Mouse (Mus musculus) C2C12 (cell line): ENCODE measurements around the gene Ranbp3l. TPM values are rescaled to one million over a fixed set of nuclear protein-coding genes. Genes with fewer than 3 reads are reported as not detected.

Experiments
- H3K27me3 ChIP-seq: one replicate; pipeline ENCODE4 v1.6.1; 2011; ENCODE audit not compliant: control insufficient read depth, insufficient read depth, insufficient read length
- H3K36me3 ChIP-seq: one replicate; pipeline ENCODE4 v1.6.1; 2011; ENCODE audit not compliant: control insufficient read depth, insufficient read depth
- H3K4me3 ChIP-seq: one replicate; pipeline ENCODE4 v1.5.1; 2011; ENCODE audit warnings: mild to moderate bottlenecking, control low read depth; ENCODE audit not compliant: poor library complexity, insufficient read depth, severe bottlenecking
- H3K79me2 ChIP-seq: one replicate; pipeline ENCODE4 v1.6.1; 2011; ENCODE audit not compliant: control insufficient read depth, insufficient read depth
- H3K79me3 ChIP-seq: one replicate; pipeline ENCODE4 v1.6.1; 2011; ENCODE audit warnings: low read depth, control low read depth
- H3ac ChIP-seq: one replicate; pipeline ENCODE3; 2011; ENCODE audit warnings: low read depth; ENCODE audit not compliant: control insufficient read depth, insufficient read length
- CEBPB ChIP-seq: IDR thresholded peaks from one replicate; pipeline ENCODE4 v1.6.1; 2011; ENCODE audit warnings: low read depth, mild to moderate bottlenecking, control low read depth, moderate library complexity
- CTCF ChIP-seq: IDR thresholded peaks from one replicate; pipeline ENCODE4 v1.5.1; 2011; ENCODE audit not compliant: control insufficient read depth, insufficient read depth, insufficient read length
- FOSL1 ChIP-seq: IDR thresholded peaks from one replicate; pipeline ENCODE4 v1.8.0; 2011; ENCODE audit warnings: mild to moderate bottlenecking, low read length; ENCODE audit not compliant: poor library complexity, insufficient read depth, severe bottlenecking
- MAX ChIP-seq: IDR thresholded peaks from one replicate; pipeline ENCODE4 v1.6.1; 2011; ENCODE audit warnings: mild to moderate bottlenecking, control low read depth
- MYOD1 ChIP-seq: IDR thresholded peaks from one replicate; pipeline ENCODE4 v1.6.1; 2011; ENCODE audit warnings: low read depth; ENCODE audit not compliant: control insufficient read depth, insufficient read length
- MYOG ChIP-seq: IDR thresholded peaks from one replicate; pipeline ENCODE4 v1.6.1; 2011; ENCODE audit not compliant: control insufficient read depth, insufficient read length; ENCODE audit errors: extremely low read depth
- USF1 ChIP-seq: IDR thresholded peaks from one replicate; pipeline ENCODE4 v1.6.1; 2011; ENCODE audit warnings: low read depth, mild to moderate bottlenecking, control low read depth, moderate library complexity
- polyA plus RNA-seq: library from polyadenylated mRNA; unstranded; fragments of >200 nt; fragmentation: generic; extraction: Trizol; gene quantifications from one replicate; pipeline ENCODE4 v1.2.1, GENCODE M21; 2012; ENCODE audit warnings: missing spikeins

Ranbp3l gene
- polyA plus RNA-seq, 1 experiment = 0.06 TPM

GRCm38 (mm10) chr15:9075608-9076200, 108.0 kb downstream of the Ranbp3l start:
- no peaks in the 10 kb centered on the region for H3K36me3 ChIP-seq
- peaks cover 78% of the 10 kb centered on the region for H3K79me2 ChIP-seq
- TF ChIP-seq CEBPB (no peak), MAX (no peak), MYOG (no peak)
- H3ac ChIP-seq = no peak overlapping the region
- H3K4me3 ChIP-seq = no peak overlapping the region
- H3K27me3 ChIP-seq = no peaks in the 10 kb centered on the region
- peaks cover 7% of the 10 kb centered on the region for H3K79me3 ChIP-seq

DNA sequence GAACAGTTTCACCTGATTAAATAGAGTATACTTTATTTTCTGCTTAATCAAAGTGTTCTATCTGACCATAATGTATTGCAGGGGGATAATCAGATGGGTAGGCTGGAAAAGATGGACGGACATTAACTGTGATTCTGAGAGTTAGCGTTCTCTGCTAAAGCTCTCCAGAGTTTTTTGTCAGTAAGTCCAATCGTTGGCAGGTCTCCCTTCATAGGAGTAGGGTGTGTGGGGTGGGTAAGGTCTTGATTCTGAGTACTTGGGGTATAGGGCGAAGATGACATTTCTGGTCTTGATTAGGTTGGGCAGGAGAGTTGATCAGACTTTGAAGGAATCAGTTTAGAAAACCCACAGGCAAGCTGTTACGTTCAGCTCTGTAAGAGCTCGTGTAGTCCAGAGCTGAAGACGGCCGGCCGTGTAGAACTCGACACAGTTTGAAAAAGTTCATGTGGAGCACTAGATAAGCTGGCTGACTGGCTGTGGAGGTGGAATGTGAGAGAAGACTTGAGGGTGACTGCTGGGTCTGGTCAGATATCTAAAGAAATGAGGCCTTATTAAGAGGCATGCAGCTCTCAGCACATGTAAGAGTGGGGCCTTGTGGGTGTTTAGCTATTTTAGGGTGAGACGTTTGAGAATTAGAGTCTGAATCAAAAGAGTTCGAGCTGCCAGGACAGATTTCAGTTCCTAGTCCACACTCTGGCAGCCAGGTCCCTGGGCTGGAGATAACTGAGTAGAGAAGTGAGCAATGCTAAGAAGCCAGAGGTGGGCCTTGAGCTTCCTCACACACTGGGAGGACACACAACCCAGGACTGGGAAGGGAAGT, 110.9 kb downstream of the Ranbp3l start:
- Histone ChIP-seq H3K4me3 (no peak overlapping the region), H3K79me2 (peaks cover 57% of the 10 kb centered on the region), H3K27me3 (no peaks in the 10 kb centered on the region), H3K36me3 (no peaks in the 10 kb centered on the region), H3K79me3 (peaks cover 2% of the 10 kb centered on the region), H3ac (no peak overlapping the region)
- TF ChIP-seq FOSL1 (no peak), USF1 (no peak), CTCF (no peak), CEBPB (no peak), MAX (no peak), MYOD1 (no peak), MYOG (no peak)

DNA sequence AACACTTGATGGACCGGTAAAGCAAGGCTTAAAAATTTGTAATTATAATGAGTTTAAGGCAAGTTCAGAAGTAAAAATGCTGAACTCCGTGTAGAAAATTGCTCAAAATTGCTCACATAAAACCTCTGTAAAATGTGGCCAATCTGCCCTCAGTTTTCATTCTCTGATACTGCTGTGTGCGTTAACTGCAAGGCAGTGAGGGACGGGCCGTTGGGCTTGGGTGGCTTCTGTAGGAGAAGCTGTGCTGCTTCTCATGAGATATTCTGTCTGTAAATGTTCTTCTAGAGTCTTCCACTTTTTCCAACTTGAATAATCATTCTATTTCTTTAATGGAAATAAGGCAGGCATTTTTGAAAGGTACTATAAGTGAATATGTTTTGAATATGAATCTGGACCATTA, 111.9 kb downstream of the Ranbp3l start:
- no peak for TF ChIP-seq MYOG
- no peak for TF ChIP-seq FOSL1
- TF ChIP-seq CEBPB = no peak
- no peak for TF ChIP-seq CTCF
- no peak for TF ChIP-seq MAX
- TF ChIP-seq MYOD1 = no peak
- no peak for TF ChIP-seq USF1
- H3K36me3 ChIP-seq = no peaks in the 10 kb centered on the region
- no peak overlapping the region for H3K4me3 ChIP-seq
- peaks cover 2% of the 10 kb centered on the region for H3K79me3 ChIP-seq
- peaks cover 48% of the 10 kb centered on the region for H3K79me2 ChIP-seq
- no peaks in the 10 kb centered on the region for H3K27me3 ChIP-seq
- H3ac ChIP-seq = no peak overlapping the region

DNA sequence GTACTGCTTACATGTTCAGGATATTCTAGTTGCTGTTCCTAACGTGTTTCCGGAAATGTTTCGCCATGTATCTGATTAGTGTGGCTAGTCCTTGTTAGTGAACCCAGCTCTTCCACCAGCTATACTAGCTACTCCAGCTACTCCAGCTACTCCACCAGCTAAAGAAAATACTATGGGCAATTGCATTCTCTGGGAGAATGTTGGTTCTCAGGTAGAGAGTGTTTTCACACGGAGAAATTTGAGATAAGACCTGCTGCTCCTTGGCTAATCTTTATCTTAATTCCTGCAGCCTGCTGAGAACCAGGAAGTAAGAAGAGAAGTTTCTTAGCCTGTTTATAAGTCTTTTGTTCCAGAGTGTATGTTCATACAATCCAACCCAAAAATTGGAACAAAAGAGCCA, 112.5 kb downstream of the Ranbp3l start:
- no peak for TF ChIP-seq CEBPB
- no peak for TF ChIP-seq MAX
- no peak for TF ChIP-seq CTCF
- no peak for TF ChIP-seq USF1
- no peak for TF ChIP-seq FOSL1
- no peak for TF ChIP-seq MYOD1
- no peak for TF ChIP-seq MYOG
- Histone ChIP-seq H3K4me3 (no peak overlapping the region), H3K36me3 (no peaks in the 10 kb centered on the region), H3K27me3 (no peaks in the 10 kb centered on the region), H3ac (no peak overlapping the region), H3K79me2 (peaks cover 42% of the 10 kb centered on the region), H3K79me3 (no peaks in the 10 kb centered on the region)

GRCm38 (mm10) chr15:9081294-9081693, 113.5 kb downstream of the Ranbp3l start:
- Histone ChIP-seq H3ac (no peak overlapping the region), H3K36me3 (peaks cover 6% of the 10 kb centered on the region), H3K4me3 (no peak overlapping the region), H3K79me2 (peaks cover 37% of the 10 kb centered on the region), H3K27me3 (no peaks in the 10 kb centered on the region), H3K79me3 (no peaks in the 10 kb centered on the region)
- TF ChIP-seq USF1 = no peak

GRCm38 (mm10) chr15:9082753-9083152, 115.0 kb downstream of the Ranbp3l start:
- no peaks in the 10 kb centered on the region for H3K79me3 ChIP-seq
- H3K36me3 ChIP-seq = peaks cover 14% of the 10 kb centered on the region
- no peak overlapping the region for H3ac ChIP-seq
- H3K4me3 ChIP-seq = no peak overlapping the region
- no peaks in the 10 kb centered on the region for H3K27me3 ChIP-seq
- TF ChIP-seq CTCF (no peak), MAX (no peak), MYOG (no peak), MYOD1 (no peak), USF1 (no peak), FOSL1 (no peak), CEBPB (no peak)
- peaks cover 24% of the 10 kb centered on the region for H3K79me2 ChIP-seq
